ENCODE assay signal across 8 mouse cellular contexts in the genomic region with DNA sequence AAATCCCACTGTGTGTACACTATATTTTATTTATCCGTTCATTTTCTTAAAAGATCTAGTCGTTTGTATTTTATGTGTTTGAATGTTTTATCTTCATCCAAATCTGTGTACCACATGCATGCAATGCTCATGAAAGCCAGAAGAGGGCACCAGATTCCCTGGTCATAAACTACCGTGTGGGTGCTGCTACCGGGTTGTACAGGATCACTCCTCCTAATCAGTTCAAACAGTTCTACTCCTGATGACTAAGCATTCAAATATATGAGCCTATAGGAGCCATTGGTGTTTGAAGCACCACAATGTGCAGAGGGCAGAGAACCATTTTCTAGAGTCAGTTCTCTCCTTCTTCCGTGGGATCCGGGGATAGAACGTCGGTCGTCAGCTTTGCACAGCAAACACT. TPM values are rescaled to one million over a fixed set of nuclear protein-coding genes. Genes with fewer than 3 reads are reported as not detected.
DNase-seq lines count a peak whose midpoint lies in the region; ATAC-seq and TF ChIP-seq lines count a peak whose summit lies in the region.

No protein-coding gene starts in this region.

- H3K79me2 ChIP-seq in CH12.LX (replicated peaks; ENCODE audit: control insufficient read depth, extremely low read depth, insufficient read depth, poor library complexity, severe bottlenecking) = no peaks in the 10 kb centered on the region

- H3K4me2 ChIP-seq in hindbrain, embryonic 11.5 days (replicated peaks; ENCODE audit: low read depth, low read length) = no peak overlapping the region
- no peak overlapping the region for H3K4me2 ChIP-seq in hindbrain, embryonic 12.5 days (replicated peaks)
- H3K4me2 ChIP-seq in CH12.LX (ENCODE audit: insufficient read depth, low read depth, poor library complexity, severe bottlenecking) = no peak overlapping the region
- H3K4me2 ChIP-seq in hindbrain, embryonic 16.5 days (ENCODE audit: low read length) = no peak overlapping the region

- TF ChIP-seq CTCF in CH12.LX (conservative IDR thresholded peaks at IDR 0.05 in 1 of 2, IDR thresholded peaks at IDR 0.05 in 1 of 2; ENCODE audit: low read depth in 2 of 2, low read length in 2 of 2) = peak; percentile 47 to 63; a peak in 3 of 4 replicates

- in situ Hi-C loops in CH12.LX (cut with MboI; ENCODE audit: low pct_ligation_motif_present, low pct_unique_long_range_greater_than_20kb, low sequenced_read_pairs) = loop anchor here (25.0 kb wide), 1 partner anchor 97 kb away; no protein-coding TSS in a partner anchor

- H3K27me3 ChIP-seq in hindbrain, embryonic 11.5 days (ENCODE audit: control insufficient read depth, insufficient read depth, low read length) = no peaks in the 10 kb centered on the region; the same call in 1 of the 2 replicates
- peaks cover 17% of the 10 kb centered on the region for H3K27me3 ChIP-seq in hindbrain, embryonic 12.5 days
- H3K27me3 ChIP-seq in CH12.LX (replicated peaks) = no peaks in the 10 kb centered on the region
- no peaks in the 10 kb centered on the region; the same call in 1 of the 2 replicates for H3K27me3 ChIP-seq in hindbrain, embryonic 16.5 days (replicated peaks; ENCODE audit: control insufficient read depth, insufficient read depth, low read length)

- peak; percentile 60 for TF ChIP-seq RAD21 in CH12.LX (IDR thresholded peaks at IDR 0.05; ENCODE audit: low read depth, low read length)

- no peak overlapping the region for H3K9ac ChIP-seq in hindbrain, embryonic 11.5 days (ENCODE audit: low read depth, low read length)
- H3K9ac ChIP-seq in hindbrain, embryonic 12.5 days = no peak overlapping the region
- H3K9ac ChIP-seq in CH12.LX (ENCODE audit: insufficient read depth, low read depth) = no peak overlapping the region
- no peak overlapping the region for H3K9ac ChIP-seq in hindbrain, embryonic 16.5 days (ENCODE audit: low read depth, low read length)

- 68% methylated on average over 9 of the region's 9 CpGs for WGBS in hindbrain, embryonic 11.5 days
- WGBS in hindbrain, embryonic 12.5 days = 66% methylated on average over 9 of the region's 9 CpGs
- 64% methylated on average over 9 of the region's 9 CpGs for WGBS in hindbrain, embryonic 16.5 days

- H3K27ac ChIP-seq in hindbrain, embryonic 11.5 days (ENCODE audit: low read depth, low read length) = no peak overlapping the region
- H3K27ac ChIP-seq in hindbrain, embryonic 12.5 days = no peak overlapping the region
- no peak overlapping the region for H3K27ac ChIP-seq in CH12.LX (ENCODE audit: insufficient read depth, low read depth)
- H3K27ac ChIP-seq in hindbrain, embryonic 16.5 days (ENCODE audit: low read depth, low read length) = no peak overlapping the region

- H3K9me3 ChIP-seq in hindbrain, embryonic 11.5 days (ENCODE audit: control insufficient read depth, low read length) = no peaks in the 10 kb centered on the region
- no peaks in the 10 kb centered on the region for H3K9me3 ChIP-seq in hindbrain, embryonic 12.5 days (replicated peaks)
- no peaks in the 10 kb centered on the region for H3K9me3 ChIP-seq in CH12.LX (replicated peaks; ENCODE audit: low read length)
- H3K9me3 ChIP-seq in hindbrain, embryonic 16.5 days (ENCODE audit: control insufficient read depth, low read length) = no peaks in the 10 kb centered on the region

- DNase-seq in hindbrain, embryonic 11.5 days (ENCODE audit: low spot score) = peak; percentile 40
- peak; percentile 51 for DNase-seq in CH12.LX (ENCODE audit: extremely low read depth)
- peak; percentile 53 for DNase-seq in c-Kit-positive CD71-positive TER-119-positive erythroid progenitor cells, embryonic 14.5 days (ENCODE audit: low spot score)
- peak; percentile 61 for DNase-seq in lung, postnatal 36 days
- DNase-seq in layer of hippocampus, adult 9-11 months = no peak
- DNase-seq in right cerebral cortex, adult 2 months (ENCODE audit: low spot score in 2 of 2) = no peak

- H3K4me1 ChIP-seq in hindbrain, embryonic 11.5 days (replicated peaks; ENCODE audit: control insufficient read depth, insufficient read depth, low read length) = no peaks in the 10 kb centered on the region
- no peaks in the 10 kb centered on the region for H3K4me1 ChIP-seq in hindbrain, embryonic 12.5 days
- H3K4me1 ChIP-seq in CH12.LX (ENCODE audit: control insufficient read depth in 1 of 2, insufficient read depth in 2 of 2) = peaks cover 0 to 2% of the 10 kb centered on the region in 2 experiments; a peak in 2 of 4 replicates
- no peaks in the 10 kb centered on the region for H3K4me1 ChIP-seq in hindbrain, embryonic 16.5 days (ENCODE audit: control insufficient read depth, insufficient read depth, low read depth, low read length)

- dilution Hi-C loops in CH12.LX (cut with MboI; ENCODE audit: extremely low pct_ligation_motif_present, extremely low pct_unique_long_range_greater_than_20kb, low sequenced_read_pairs) = no loop called here

- H3K4me3 ChIP-seq in hindbrain, embryonic 11.5 days (ENCODE audit: low read depth, low read length) = no peak overlapping the region
- no peak overlapping the region for H3K4me3 ChIP-seq in hindbrain, embryonic 12.5 days
- no peak overlapping the region for H3K4me3 ChIP-seq in CH12.LX (replicated peaks in 1 of 3; ENCODE audit: low read depth in 2 of 3, low read length in 2 of 3, poor library complexity in 1 of 3)
- no peak overlapping the region for H3K4me3 ChIP-seq in hindbrain, embryonic 16.5 days (ENCODE audit: low read length)

- no peak for TF ChIP-seq EP300 in CH12.LX (IDR thresholded peaks at IDR 0.05; ENCODE audit: low read length)

- H3K36me3 ChIP-seq in hindbrain, embryonic 11.5 days (ENCODE audit: control insufficient read depth, insufficient read depth, low read length) = no peaks in the 10 kb centered on the region
- no peaks in the 10 kb centered on the region for H3K36me3 ChIP-seq in hindbrain, embryonic 12.5 days
- no peaks in the 10 kb centered on the region for H3K36me3 ChIP-seq in CH12.LX (replicated peaks in 1 of 2; ENCODE audit: control insufficient read depth in 1 of 2, insufficient read depth in 1 of 2, low read length in 1 of 2)
- no peaks in the 10 kb centered on the region for H3K36me3 ChIP-seq in hindbrain, embryonic 16.5 days (ENCODE audit: control insufficient read depth, insufficient read depth, low read length)

- no peak for TF ChIP-seq POLR2A in CH12.LX (IDR thresholded peaks at IDR 0.05; ENCODE audit: low read depth, low read length)

- ATAC-seq in hindbrain, embryonic 11.5 days (ENCODE audit: low FRiP score) = no peak
- ATAC-seq in hindbrain, embryonic 12.5 days (ENCODE audit: low FRiP score) = no peak
- ATAC-seq in hindbrain, embryonic 16.5 days = no peak

TF ChIP-seq in CH12.LX, 34 proteins besides CTCF, POLR2A, EP300 and RAD21:
- TF ChIP-seq ETS1 (conservative IDR thresholded peaks at IDR 0.05; ENCODE audit: low read depth, low read length) = no peak
- peak; percentile 18 for TF ChIP-seq SMC3 (IDR thresholded peaks at IDR 0.05; ENCODE audit: low read depth, low read length)
- TF ChIP-seq ELF1 (IDR thresholded peaks at IDR 0.05; ENCODE audit: low read depth, low read length) = 0 out of 2 replicates have a peak, but pooled peaks have one; percentile 24

RNA-seq across cellular contexts. Expression of a gene that starts 11.7 kb away (rescaled TPM):
- polyA plus RNA-seq in hindbrain, embryonic 11.5 days (2014; fragmentation: Nextera tagmentation; extraction: Ambion mirVana) = 3.7 and 4.0 TPM in 2 replicates
- polyA plus RNA-seq in hindbrain, embryonic 12.5 days (2016; fragmentation: Nextera tagmentation; extraction: Ambion mirVana) = 4.8 and 5.2 TPM in 2 replicates
- total RNA-seq in CH12.LX (2012; rRNA removed) (0.13 and 0.51 TPM in 2 replicates), CH12.LX (2014; rRNA removed) (0.42 and 0.55 TPM in 2 replicates)
- polyA plus RNA-seq in CH12.LX (2012; ENCODE audit: insufficient read length, low read depth) = 0.79 and 1.0 TPM in 2 replicates
- 5.6 and 6.2 TPM in 2 replicates for polyA plus RNA-seq in hindbrain, embryonic 16.5 days (2015; fragmentation: Nextera tagmentation; extraction: Ambion mirVana)

RNA-seq across cellular contexts. Expression of a gene that starts 59.8 kb away (rescaled TPM):
- 70.7 and 81.7 TPM in 2 replicates for polyA plus RNA-seq in hindbrain, embryonic 11.5 days (2014; fragmentation: Nextera tagmentation; extraction: Ambion mirVana)
- 68.9 and 72.1 TPM in 2 replicates for polyA plus RNA-seq in hindbrain, embryonic 12.5 days (2016; fragmentation: Nextera tagmentation; extraction: Ambion mirVana)
- total RNA-seq in CH12.LX (2012; rRNA removed) (62.0 and 75.7 TPM in 2 replicates), CH12.LX (2014; rRNA removed) (53.4 and 60.9 TPM in 2 replicates)
- 66.2 and 95.3 TPM in 2 replicates for polyA plus RNA-seq in CH12.LX (2012; ENCODE audit: insufficient read length, low read depth)
- 44.6 and 58.1 TPM in 2 replicates for polyA plus RNA-seq in hindbrain, embryonic 16.5 days (2015; fragmentation: Nextera tagmentation; extraction: Ambion mirVana)

Comparison
In these comparisons a context has a peak if more than half of its experiments do, and no peak if none do; other contexts are left out.
1. DNase-seq: peak in hindbrain, embryonic 11.5 days (single experiment), CH12.LX (single experiment), c-Kit-positive CD71-positive TER-119-positive erythroid progenitor cells, embryonic 14.5 days (single experiment) and lung, postnatal 36 days (single experiment); none in layer of hippocampus, adult 9-11 months (single experiment) and right cerebral cortex, adult 2 months (0 of 2).